In the genomic region with DNA sequence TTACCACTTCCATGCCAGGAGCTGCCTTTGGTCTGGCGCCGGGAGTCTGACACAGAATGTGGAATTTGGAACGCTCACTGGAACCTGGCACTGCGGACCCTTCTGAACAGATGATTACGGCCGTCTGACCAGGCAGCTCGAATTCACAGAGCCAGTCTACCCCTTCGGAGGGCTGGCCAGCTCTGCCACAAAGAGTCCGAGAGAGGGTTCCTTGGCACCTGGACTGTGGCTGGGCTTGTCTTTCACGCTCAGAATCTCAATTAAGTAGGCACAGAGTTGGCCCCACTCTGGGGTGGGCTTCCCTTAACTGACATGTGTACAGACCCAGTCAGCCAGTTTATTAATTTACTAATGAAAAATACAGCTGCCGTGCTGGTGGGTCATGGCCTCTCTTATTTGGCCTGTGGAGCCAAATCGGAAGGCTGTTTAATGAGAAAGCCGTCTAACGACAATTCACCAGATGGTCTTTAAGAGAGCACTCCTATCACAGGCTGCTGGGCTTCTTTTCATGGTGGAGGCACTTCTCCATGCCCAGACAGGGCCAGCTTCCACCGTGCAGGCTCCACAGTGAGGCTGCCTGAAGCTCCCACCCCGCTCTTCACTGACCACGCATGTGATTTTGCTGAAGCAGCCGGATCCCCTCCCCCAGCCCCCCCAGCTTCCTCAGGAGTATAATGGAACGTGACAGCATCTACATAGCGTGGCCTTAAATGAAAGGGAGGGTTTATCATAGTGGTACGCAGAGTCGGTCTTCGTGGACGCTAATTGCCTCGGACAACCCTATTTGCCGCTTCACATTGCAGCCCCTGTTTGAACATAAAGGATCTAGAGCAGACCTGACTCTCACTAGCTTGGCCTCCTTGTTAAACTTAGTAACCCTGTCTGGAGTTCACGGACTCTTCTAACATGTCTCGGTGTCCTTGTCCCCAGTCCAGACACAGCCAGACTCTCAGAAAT, we compare ENCODE assay signal across 12 mouse cellular contexts. TPM values are rescaled to one million over a fixed set of nuclear protein-coding genes. Genes with fewer than 3 reads are reported as not detected.
DNase-seq lines count a peak whose midpoint lies in the region; ATAC-seq lines count a peak whose summit lies in the region.
"Had no signal": no experiment of that assay in that cellular context is flagged by ENCODE, and none has a peak within 500 bp of the region (broad histone marks: within the 10 kb centered on the region; RNA-seq: fewer than 3 reads in every experiment).

A gene (minus strand): TSS at position 58 of the 957 bp plus-strand sequence.

- no peak within 1 kb of the TSS for H3K27ac ChIP-seq in forebrain, embryonic 12.5 days
- H3K27ac ChIP-seq in hindbrain, embryonic 14.5 days: peak within 1 kb of the TSS; percentile 41; the same call in 1 of the 2 replicates
- H3K27ac ChIP-seq in midbrain, embryonic 16.5 days (ENCODE audit: low read length): no peak within 1 kb of the TSS

- no peak within 1 kb of the TSS for H3K9ac ChIP-seq in forebrain, embryonic 12.5 days
- no peak within 1 kb of the TSS for H3K9ac ChIP-seq in hindbrain, embryonic 14.5 days
- no peak within 1 kb of the TSS for H3K9ac ChIP-seq in midbrain, embryonic 16.5 days (ENCODE audit: low read depth, low read length)

- H3K4me3 ChIP-seq in forebrain, embryonic 12.5 days (replicated peaks): no peak within 1 kb of the TSS
- no peak within 1 kb of the TSS for H3K4me3 ChIP-seq in hindbrain, embryonic 14.5 days (replicated peaks; ENCODE audit: low read length)
- no peak within 1 kb of the TSS for H3K4me3 ChIP-seq in midbrain, embryonic 16.5 days (ENCODE audit: low read depth, low read length)

- DNase-seq in layer of hippocampus, postnatal 14 days (ENCODE audit: low spot score in 2 of 2): peak; percentile 64 to 85
- DNase-seq in layer of hippocampus, adult 18-20 months (ENCODE audit: low spot score in 2 of 2): no peak
- peak; percentile 46 for DNase-seq in hindbrain, embryonic 14.5 days (ENCODE audit: low spot score)
- DNase-seq in lung, postnatal 36 days: no peak
- DNase-seq in heart, postnatal 4 days: no peak
- no peak for DNase-seq in left cerebral cortex, adult 11 months (ENCODE audit: low spot score)
- DNase-seq: thymus, postnatal 25 days had no signal

- no peaks in the 10 kb centered on the region for H3K9me3 ChIP-seq in forebrain, embryonic 12.5 days
- H3K9me3 ChIP-seq in hindbrain, embryonic 14.5 days (ENCODE audit: control insufficient read depth, low read length): no peaks in the 10 kb centered on the region
- no peaks in the 10 kb centered on the region for H3K9me3 ChIP-seq in midbrain, embryonic 16.5 days (replicated peaks; ENCODE audit: control insufficient read depth, low read length, poor library complexity, severe bottlenecking)

- 72% methylated on average over 28 of the region's 28 CpGs for WGBS in forebrain, embryonic 12.5 days
- 61% methylated on average over 28 of the region's 28 CpGs for WGBS in hindbrain, embryonic 14.5 days
- 57% methylated on average over 28 of the region's 28 CpGs for WGBS in midbrain, embryonic 16.5 days

- ATAC-seq in forebrain, embryonic 12.5 days (ENCODE audit: low FRiP score): peak; percentile 90
- ATAC-seq in hindbrain, embryonic 14.5 days (ENCODE audit: low FRiP score): peak; percentile 82
- ATAC-seq in midbrain, embryonic 16.5 days: peak; percentile 89

- H3K4me1 ChIP-seq in forebrain, embryonic 12.5 days: peaks cover 10% of the 10 kb centered on the region
- peaks cover 8% of the 10 kb centered on the region; the same call in 1 of the 2 replicates for H3K4me1 ChIP-seq in hindbrain, embryonic 14.5 days (replicated peaks; ENCODE audit: control insufficient read depth, insufficient read depth, low read length)
- H3K4me1 ChIP-seq in midbrain, embryonic 16.5 days (ENCODE audit: control insufficient read depth, insufficient read depth, low read length): no peaks in the 10 kb centered on the region

- H3K27me3 ChIP-seq in forebrain, embryonic 12.5 days: peaks cover 4% of the 10 kb centered on the region; the same call in 1 of the 2 replicates
- no peaks in the 10 kb centered on the region for H3K27me3 ChIP-seq in hindbrain, embryonic 14.5 days (ENCODE audit: control insufficient read depth, insufficient read depth, low read length)
- H3K27me3 ChIP-seq in midbrain, embryonic 16.5 days (ENCODE audit: control insufficient read depth, insufficient read depth, low read depth, low read length): no peaks in the 10 kb centered on the region

- H3K36me3 ChIP-seq in forebrain, embryonic 12.5 days (replicated peaks): no peaks in the 10 kb centered on the region
- H3K36me3 ChIP-seq in hindbrain, embryonic 14.5 days (replicated peaks; ENCODE audit: control insufficient read depth, insufficient read depth): no peaks in the 10 kb centered on the region
- no peaks in the 10 kb centered on the region for H3K36me3 ChIP-seq in midbrain, embryonic 16.5 days (ENCODE audit: control insufficient read depth, insufficient read depth, low read length)

- H3K4me2 ChIP-seq in forebrain, embryonic 12.5 days: no peak within 1 kb of the TSS
- no peak within 1 kb of the TSS for H3K4me2 ChIP-seq in hindbrain, embryonic 14.5 days (replicated peaks)
- H3K4me2 ChIP-seq in midbrain, embryonic 16.5 days (ENCODE audit: low read length): no peak within 1 kb of the TSS

RNA-seq across cellular contexts. Expression of the gene that starts here (rescaled TPM):
- under 1 TPM in 1 of 2 experiments, not detected in 1; 0.35 TPM for total RNA-seq in layer of hippocampus, postnatal 14 days (2021)
- not detected for total RNA-seq in layer of hippocampus, adult 18-20 months (2021)
- polyA plus RNA-seq in forebrain, embryonic 12.5 days (2016; fragmentation: Nextera tagmentation; extraction: Ambion mirVana): not detected in 2 replicates
- polyA plus RNA-seq in hindbrain, embryonic 14.5 days (2014; fragmentation: Nextera tagmentation; extraction: Ambion mirVana): not detected in 2 replicates
- 0.29 TPM in 1 of 2 replicates, not detected in the other for polyA plus RNA-seq in midbrain, embryonic 16.5 days (2015; fragmentation: Nextera tagmentation; extraction: Ambion mirVana)
- total RNA-seq in heart, postnatal 4 days (2021): not detected
- total RNA-seq: ES-E14 had no signal
- polyA plus RNA-seq: intestine, embryonic 14.5 days; lung, embryonic 16.5 days had no signal

Comparison
In these comparisons a context has a peak if more than half of its experiments do, and no peak if none do; other contexts are left out.
1. Peak in DNase-seq in layer of hippocampus, postnatal 14 days; RNA of the gene not detected or under 1 TPM.
2. Peak in ATAC-seq in forebrain, embryonic 12.5 days; RNA of the gene not detected or under 1 TPM.
3. Peak in DNase-seq, ATAC-seq and H3K27ac ChIP-seq in hindbrain, embryonic 14.5 days; RNA of the gene not detected or under 1 TPM.
4. Peak in ATAC-seq in midbrain, embryonic 16.5 days; RNA of the gene not detected or under 1 TPM.